Mouse (Mus musculus): Measurements from ENCODE around the gene Lrrc32. TPM values are rescaled to one million over a fixed set of nuclear protein-coding genes. Genes with fewer than 3 reads are reported as not detected.

The Lrrc32 gene
- polyA plus RNA-seq, 1 experiment = 11.2 TPM

DNA sequence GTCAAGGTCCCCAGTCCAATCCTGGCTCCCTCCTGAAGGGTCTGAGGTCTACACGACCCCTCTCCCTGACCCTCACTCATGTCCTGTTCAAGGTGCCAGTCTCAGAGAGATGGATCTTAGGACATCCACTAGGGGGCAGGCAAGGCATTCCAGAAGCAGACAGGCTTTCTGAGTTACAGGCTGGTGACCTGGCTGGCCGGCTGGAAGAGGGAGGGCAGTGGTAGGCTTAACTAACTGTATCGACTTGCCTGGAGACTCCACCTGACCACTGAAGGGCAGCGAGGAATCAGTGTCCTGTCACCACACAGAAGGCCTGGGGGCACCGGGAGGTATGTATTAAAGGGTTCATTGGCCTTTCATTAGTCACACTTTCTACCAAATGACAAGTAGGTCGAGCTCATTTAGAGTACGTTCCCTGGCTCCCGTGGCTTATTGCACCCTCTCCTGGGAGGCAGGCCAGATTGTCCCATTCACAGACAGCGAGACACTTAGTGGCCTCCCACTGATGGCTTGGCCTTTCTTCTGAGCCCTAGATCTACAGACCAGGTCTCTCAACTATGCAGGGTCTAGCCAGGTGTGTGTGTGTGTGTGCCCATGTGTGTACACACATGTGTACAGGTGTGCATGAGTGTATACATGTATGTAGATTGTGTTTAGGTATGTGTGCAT is 7.9 kb upstream of the Lrrc32 start:
- Histone ChIP-seq H3K27me3 (ENCODE audit: control insufficient read depth, insufficient read depth, low read length) (no peaks in the 10 kb centered on the region), H3K27ac (ENCODE audit: insufficient read depth, low read length) (no peak overlapping the region), H3K36me3 (ENCODE audit: control insufficient read depth, insufficient read depth, low read length) (no peaks in the 10 kb centered on the region), H3K4me3 (ENCODE audit: extremely low read depth, insufficient read depth, insufficient read length) (no peak overlapping the region), H3K4me1 (ENCODE audit: control insufficient read depth, insufficient read depth, insufficient read length) (peaks cover 7% of the 10 kb centered on the region; the same call in 1 of the 2 replicates)
- 32% methylated on average over 9 of the region's 9 CpGs for WGBS
- TF ChIP-seq CTCF (IDR thresholded peaks at IDR 0.05; ENCODE audit: extremely low read depth, insufficient read depth, insufficient read length, insufficient replicate concordance) = peak; percentile 96; the same call in 1 of the 2 replicates
- TF ChIP-seq POLR2A (IDR thresholded peaks at IDR 0.05; ENCODE audit: low read depth, low read length) = no peak
- peak; percentile 40 to 73 for DNase-seq (ENCODE audit: low read depth in 1 of 2, low spot score in 2 of 2)

DNA sequence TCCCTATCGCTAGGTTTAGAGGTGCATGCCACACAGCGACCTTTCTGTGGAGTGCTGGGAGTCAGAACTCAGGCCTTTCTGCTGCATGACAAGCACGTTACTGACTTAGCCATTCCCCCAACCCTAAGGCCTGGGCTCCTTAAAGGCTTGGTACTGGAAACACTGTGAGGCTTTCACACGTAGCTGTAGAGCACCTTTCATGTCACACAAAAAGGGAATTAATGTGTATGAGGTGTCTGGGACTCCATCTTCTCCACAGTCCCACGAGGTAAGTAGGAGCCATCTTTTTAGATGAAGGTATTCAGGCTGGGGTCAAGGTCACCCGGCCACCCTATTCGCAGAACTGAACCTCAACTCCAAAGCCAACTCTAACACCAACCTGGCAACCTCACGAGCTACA is 7.2 kb upstream of the Lrrc32 start:
- H3K4me3 ChIP-seq (ENCODE audit: extremely low read depth, insufficient read depth, insufficient read length) = no peak overlapping the region
- no peaks in the 10 kb centered on the region for H3K36me3 ChIP-seq (ENCODE audit: control insufficient read depth, insufficient read depth, low read length)
- H3K27me3 ChIP-seq (ENCODE audit: control insufficient read depth, insufficient read depth, low read length) = no peaks in the 10 kb centered on the region
- H3K27ac ChIP-seq (ENCODE audit: insufficient read depth, low read length) = no peak overlapping the region
- DNase-seq (ENCODE audit: low read depth in 1 of 2, low spot score in 2 of 2) = no peak
- peaks cover 14% of the 10 kb centered on the region; the same call in 1 of the 2 replicates for H3K4me1 ChIP-seq (ENCODE audit: control insufficient read depth, insufficient read depth, insufficient read length)
- 89% methylated on average over 8 of the region's 8 CpGs for WGBS
- no peak for TF ChIP-seq POLR2A (IDR thresholded peaks at IDR 0.05; ENCODE audit: low read depth, low read length)
- no peak for TF ChIP-seq CTCF (IDR thresholded peaks at IDR 0.05; ENCODE audit: extremely low read depth, insufficient read depth, insufficient read length, insufficient replicate concordance)

DNA sequence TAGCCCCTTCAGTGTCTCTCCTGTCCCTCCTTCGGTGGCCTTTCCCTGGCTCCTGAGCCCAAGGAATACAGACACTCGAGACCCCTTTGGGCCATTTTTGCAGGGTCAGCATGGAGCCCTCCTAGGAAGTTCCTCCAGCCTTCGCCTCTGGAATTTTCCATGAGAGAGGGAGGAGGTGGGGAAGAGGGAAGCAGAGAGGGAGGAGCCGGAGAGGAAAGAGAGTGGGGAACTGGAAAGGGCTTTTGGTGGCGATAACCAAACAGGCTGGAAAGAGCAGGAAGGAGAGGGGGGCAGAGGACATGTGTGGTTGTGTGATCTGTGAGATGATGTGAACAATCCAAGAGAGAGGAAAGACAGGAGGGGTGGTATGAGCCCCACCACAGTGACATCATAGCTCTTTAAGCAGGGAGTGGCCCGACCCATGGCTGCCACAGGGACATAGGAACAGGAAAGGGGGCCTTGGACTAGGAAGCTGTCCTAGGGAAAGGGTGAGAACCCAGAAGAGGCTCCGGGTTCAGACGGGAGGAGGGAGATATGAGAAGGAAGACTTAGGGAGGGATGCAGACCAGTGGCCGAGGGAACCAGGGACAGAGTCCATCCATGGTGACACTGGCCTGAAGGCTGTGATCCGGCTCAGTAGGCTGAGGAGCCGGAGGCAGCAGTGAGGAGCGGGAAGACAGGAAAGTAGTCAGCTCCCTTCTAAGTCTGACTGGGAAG is 6.4 kb upstream of the Lrrc32 start:
- TF ChIP-seq CTCF (IDR thresholded peaks at IDR 0.05; ENCODE audit: extremely low read depth, insufficient read depth, insufficient read length, insufficient replicate concordance) = no peak
- TF ChIP-seq POLR2A (IDR thresholded peaks at IDR 0.05; ENCODE audit: low read depth, low read length) = no peak
- WGBS = 82% methylated on average over 12 of the region's 12 CpGs
- no peak overlapping the region for H3K4me3 ChIP-seq (ENCODE audit: extremely low read depth, insufficient read depth, insufficient read length)

DNA sequence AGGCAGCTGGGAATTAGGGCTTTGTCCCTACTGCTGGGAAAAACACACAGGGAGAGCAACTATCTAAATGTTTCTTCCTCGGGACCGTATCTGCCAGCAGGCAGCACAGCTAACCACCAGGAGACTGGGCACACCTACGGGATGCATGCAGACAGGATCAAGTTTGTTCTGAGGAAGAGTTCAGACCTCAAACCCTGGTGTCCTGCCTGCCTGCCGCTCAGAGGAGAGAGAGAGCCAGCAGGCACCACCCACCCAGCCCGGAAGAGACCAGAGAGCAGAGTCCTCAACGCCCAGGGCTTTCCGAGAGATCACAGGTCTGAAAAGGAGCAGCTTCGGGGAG is 5.8 kb upstream of the Lrrc32 start:
- no peak for DNase-seq (ENCODE audit: low read depth in 1 of 2, low spot score in 2 of 2)
- no peaks in the 10 kb centered on the region for H3K36me3 ChIP-seq (ENCODE audit: control insufficient read depth, insufficient read depth, low read length)
- H3K27me3 ChIP-seq (ENCODE audit: control insufficient read depth, insufficient read depth, low read length) = no peaks in the 10 kb centered on the region
- peaks cover 27% of the 10 kb centered on the region; the same call in 1 of the 2 replicates for H3K4me1 ChIP-seq (ENCODE audit: control insufficient read depth, insufficient read depth, insufficient read length)
- WGBS = 80% methylated on average over 8 of the region's 8 CpGs
- peak overlapping the region; percentile 30 for H3K27ac ChIP-seq (ENCODE audit: insufficient read depth, low read length)
- TF ChIP-seq POLR2A (IDR thresholded peaks at IDR 0.05; ENCODE audit: low read depth, low read length) = no peak
- no peak for TF ChIP-seq CTCF (IDR thresholded peaks at IDR 0.05; ENCODE audit: extremely low read depth, insufficient read depth, insufficient read length, insufficient replicate concordance)
- H3K4me3 ChIP-seq (ENCODE audit: extremely low read depth, insufficient read depth, insufficient read length) = no peak overlapping the region

More for the DNA sequence above, 6.4 kb upstream of the Lrrc32 start:
- Histone ChIP-seq H3K27ac (ENCODE audit: insufficient read depth, low read length) (peak overlapping the region; percentile 30), H3K27me3 (ENCODE audit: control insufficient read depth, insufficient read depth, low read length) (no peaks in the 10 kb centered on the region), H3K36me3 (ENCODE audit: control insufficient read depth, insufficient read depth, low read length) (no peaks in the 10 kb centered on the region), H3K4me1 (ENCODE audit: control insufficient read depth, insufficient read depth, insufficient read length) (peaks cover 22% of the 10 kb centered on the region; the same call in 1 of the 2 replicates)
- DNase-seq (ENCODE audit: low read depth in 1 of 2, low spot score in 2 of 2) = no peak

DNA sequence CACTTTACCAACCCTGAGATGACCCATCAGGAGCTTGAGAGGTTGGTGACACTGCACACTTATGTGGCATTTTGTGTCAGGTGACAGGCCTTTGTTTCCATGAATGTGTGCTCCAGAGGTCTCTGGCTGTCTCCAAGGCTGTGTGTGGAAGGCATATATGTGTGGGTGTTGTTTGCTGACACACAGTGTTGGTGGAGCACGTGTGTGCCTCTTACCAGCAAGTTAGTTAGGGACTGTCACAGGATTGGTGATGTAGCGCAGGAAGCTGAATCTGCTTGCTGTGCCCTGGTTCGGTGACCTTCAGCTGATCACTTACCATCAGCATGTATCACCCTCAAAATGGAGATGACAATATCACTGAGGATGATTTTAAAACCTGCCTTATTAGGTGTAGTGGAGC is 4.2 kb upstream of the Lrrc32 start:
- Histone ChIP-seq H3K36me3 (ENCODE audit: control insufficient read depth, insufficient read depth, low read length) (no peaks in the 10 kb centered on the region), H3K27me3 (ENCODE audit: control insufficient read depth, insufficient read depth, low read length) (no peaks in the 10 kb centered on the region; the same call in none of the 2 replicates), H3K4me3 (ENCODE audit: extremely low read depth, insufficient read depth, insufficient read length) (no peak overlapping the region), H3K27ac (ENCODE audit: insufficient read depth, low read length) (no peak overlapping the region), H3K4me1 (ENCODE audit: control insufficient read depth, insufficient read depth, insufficient read length) (peaks cover 42% of the 10 kb centered on the region)
- WGBS = 68% methylated on average over 3 of the region's 3 CpGs
- TF ChIP-seq CTCF (IDR thresholded peaks at IDR 0.05; ENCODE audit: extremely low read depth, insufficient read depth, insufficient read length, insufficient replicate concordance) (no peak), POLR2A (IDR thresholded peaks at IDR 0.05; ENCODE audit: low read depth, low read length) (no peak)
- DNase-seq (ENCODE audit: low read depth in 1 of 2, low spot score in 2 of 2) = no peak

DNA sequence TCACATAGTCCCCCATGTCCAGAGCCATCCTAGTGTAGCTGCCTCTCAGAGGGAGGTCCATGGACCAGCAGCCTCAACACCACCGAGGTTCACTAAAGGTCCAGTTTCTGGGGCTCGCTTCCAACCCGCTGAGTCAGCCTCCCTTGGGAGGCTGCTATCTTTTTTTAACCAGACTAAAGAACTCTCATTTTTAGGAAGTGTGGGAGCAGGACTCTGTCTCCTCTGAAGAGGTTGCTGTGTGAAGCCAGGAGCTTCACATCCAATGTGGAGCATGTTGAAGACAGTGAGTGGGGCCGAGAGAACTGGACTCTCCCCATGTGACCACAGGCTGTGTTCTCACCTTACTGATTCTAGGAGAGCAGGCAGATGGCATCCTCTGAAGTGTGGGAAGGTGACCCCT is 3.6 kb upstream of the Lrrc32 start:
- TF ChIP-seq CTCF (IDR thresholded peaks at IDR 0.05; ENCODE audit: extremely low read depth, insufficient read depth, insufficient read length, insufficient replicate concordance) (no peak), POLR2A (IDR thresholded peaks at IDR 0.05; ENCODE audit: low read depth, low read length) (no peak)
- no peak for DNase-seq (ENCODE audit: low read depth in 1 of 2, low spot score in 2 of 2)
- Histone ChIP-seq H3K36me3 (ENCODE audit: control insufficient read depth, insufficient read depth, low read length) (no peaks in the 10 kb centered on the region), H3K4me1 (ENCODE audit: control insufficient read depth, insufficient read depth, insufficient read length) (peaks cover 42% of the 10 kb centered on the region), H3K27me3 (ENCODE audit: control insufficient read depth, insufficient read depth, low read length) (no peaks in the 10 kb centered on the region; the same call in none of the 2 replicates), H3K27ac (ENCODE audit: insufficient read depth, low read length) (no peak overlapping the region), H3K4me3 (ENCODE audit: extremely low read depth, insufficient read depth, insufficient read length) (no peak overlapping the region)
- 43% methylated on average over 4 of the region's 4 CpGs for WGBS
